Mouse (Mus musculus) left cerebral cortex, postnatal 14 days (tissue): ENCODE measurements at regions not wholly inside any gene's neighbourhood (a gene's known extent, or its start where the extent isn't known, plus 50 kb on each side); places are given as distances from the start of the nearest gene placed in this dataset.
A peak's percentile ranks its signal among the peaks of the same experiment; 100 is the strongest.

Source experiments
- DNase-seq, 2 experiments: peaks; one replicate each; pipeline ENCODE4 v3.0.0; 2021 to 2022; ENCODE audit warnings: low spot score in 2 of 2, mixed read lengths in 1 of 2
- intact Hi-C: fragments of 180-260 bp; cut with DNase I; formaldehyde crosslinking; loops from one replicate; pipeline ENCODE4 v1.15.1; 2025

DNA sequence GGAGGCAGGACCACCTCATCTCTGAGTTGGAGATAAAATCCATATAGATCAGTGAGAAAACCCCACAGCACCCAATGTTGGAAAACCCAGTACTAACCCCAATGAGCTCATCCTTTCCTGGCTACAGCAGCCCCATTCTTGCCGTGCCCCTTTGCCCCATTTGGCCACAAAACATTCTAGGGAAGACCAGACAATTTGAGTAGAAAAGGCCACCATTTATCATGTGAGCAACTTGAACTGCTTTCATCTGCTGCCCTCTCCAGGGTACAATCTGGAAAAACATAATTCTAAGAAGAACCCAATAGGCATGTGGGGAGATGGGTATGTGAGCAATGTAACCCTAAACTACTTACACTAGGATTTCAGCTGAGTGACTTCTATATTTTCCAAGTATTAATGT, 274.7 kb downstream of the Tex13c3 start:
- intact Hi-C loops: no loop called here

DNA sequence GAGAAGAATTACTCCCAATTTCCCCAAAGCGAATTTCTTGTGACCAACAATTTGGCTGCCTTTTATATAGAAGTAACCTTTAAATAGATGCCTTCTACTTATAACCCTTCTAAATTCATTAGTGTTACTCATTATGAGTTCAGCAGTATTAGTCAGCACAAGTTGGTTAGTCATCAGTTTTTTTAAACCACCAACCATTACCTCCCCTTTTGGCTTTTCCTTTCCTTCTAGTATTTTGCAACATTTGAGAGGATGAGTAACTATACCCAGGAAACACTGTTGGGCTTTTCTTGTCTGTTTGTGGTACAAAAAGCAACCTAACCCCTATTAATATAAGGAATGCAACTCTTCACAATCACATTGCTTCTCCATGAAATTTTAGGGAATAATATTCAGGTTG, 278.6 kb downstream of the Tex13c3 start:
- intact Hi-C loops: no loop called here
- no peak for DNase-seq

More for the DNA sequence above, 274.7 kb downstream of the Tex13c3 start:
- DNase-seq: no peak

DNA sequence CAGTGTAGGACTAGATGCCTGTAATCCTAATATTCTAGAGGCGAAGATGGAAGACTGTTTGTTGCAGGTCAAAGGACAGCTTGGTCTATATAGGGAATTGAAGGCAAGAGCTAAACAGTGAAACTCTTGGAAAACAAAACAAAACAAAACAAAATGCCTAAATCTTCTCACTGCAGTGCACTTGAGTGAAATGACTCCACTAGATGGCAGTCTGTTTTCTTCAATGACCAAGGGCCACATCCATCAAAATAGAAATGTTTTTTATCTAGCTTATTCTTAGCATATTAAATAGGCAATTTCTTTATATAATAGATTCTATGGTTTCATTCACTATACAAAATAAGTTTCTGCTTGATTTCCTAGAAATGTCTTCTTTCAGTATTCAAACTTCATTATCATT, 279.7 kb downstream of the Tex13c3 start:
- no peak for DNase-seq
- intact Hi-C loops: no loop called here

DNA sequence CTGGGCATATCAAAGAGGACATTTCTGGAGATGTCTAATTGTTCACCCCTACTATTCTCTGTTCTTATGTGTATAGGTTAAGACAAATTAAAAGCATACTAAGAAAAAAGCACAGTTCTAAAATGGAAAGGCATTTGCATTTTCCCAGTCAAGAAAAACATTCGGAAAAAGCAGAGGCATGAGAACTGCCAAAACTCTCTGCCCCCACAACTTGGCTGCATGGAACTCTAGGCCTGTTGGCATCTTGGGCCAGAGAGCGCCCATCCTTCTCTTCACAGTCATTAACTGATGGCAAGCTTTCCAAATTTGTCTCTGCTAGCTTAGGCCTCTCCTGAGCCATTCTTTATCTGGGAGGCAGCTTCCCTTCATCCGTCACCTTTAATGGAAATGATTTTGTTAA, 281.6 kb downstream of the Tex13c3 start:
- intact Hi-C loops: no loop called here
- no peak for DNase-seq

DNA sequence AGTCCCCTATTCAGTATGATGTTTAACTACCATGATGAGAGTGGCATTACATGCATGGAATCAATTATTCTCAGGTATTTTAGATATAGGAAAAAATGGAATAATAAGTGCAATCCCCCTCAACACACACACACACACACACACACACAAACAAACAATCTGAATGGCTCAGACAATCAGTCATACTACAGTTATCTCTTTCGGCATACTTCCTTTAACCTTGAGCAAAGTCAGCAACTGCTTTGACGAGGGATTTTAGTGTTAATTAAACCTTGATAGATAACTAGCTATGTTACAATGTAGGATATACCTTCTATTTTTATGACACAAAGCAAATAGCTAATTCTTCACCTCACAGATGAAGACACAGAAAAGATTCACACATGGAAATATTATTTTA, 312.1 kb downstream of the Tex13c3 start:
- no peak for DNase-seq
- intact Hi-C loops: no loop called here

DNA sequence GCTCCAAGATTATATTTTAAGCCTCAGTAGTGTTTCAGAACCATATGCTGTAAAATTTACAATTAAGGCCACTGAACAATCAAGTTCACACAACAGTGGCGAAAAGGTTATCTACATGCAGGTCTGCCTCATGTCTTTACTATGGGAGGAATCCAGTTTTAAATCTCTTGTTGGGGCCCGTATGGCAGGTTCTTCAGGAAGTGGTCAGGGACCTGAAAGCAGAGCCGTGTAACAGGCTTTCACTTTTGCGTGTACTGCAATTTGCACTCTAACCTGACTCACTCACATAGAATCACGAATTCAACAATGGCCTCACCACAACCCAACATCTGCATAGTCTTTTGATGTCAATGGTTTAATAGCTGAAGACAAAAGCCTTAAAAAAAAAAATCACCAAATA, 312.6 kb downstream of the Tex13c3 start:
- DNase-seq: no peak
- intact Hi-C loops: no loop called here

DNA sequence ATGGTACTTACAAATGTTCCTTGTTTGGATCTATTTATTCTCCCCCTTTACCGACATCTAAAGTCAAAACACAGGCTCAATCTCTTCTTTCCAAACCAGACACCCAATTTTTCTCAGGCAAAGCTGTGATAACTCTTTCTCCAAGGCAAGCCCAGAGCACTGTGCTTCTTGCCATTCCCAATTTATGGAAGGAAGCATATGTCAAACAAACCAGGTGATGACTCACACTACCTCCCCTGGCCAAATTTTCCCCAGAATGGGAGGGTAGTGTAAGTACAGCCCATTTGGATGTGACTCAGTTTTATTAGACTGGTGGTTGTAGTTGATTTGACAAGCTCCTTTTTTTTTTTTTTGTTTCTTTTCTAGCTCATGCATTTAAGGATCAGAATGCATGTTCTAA, 313.0 kb downstream of the Tex13c3 start:
- intact Hi-C loops: no loop called here
- DNase-seq: no peak

DNA sequence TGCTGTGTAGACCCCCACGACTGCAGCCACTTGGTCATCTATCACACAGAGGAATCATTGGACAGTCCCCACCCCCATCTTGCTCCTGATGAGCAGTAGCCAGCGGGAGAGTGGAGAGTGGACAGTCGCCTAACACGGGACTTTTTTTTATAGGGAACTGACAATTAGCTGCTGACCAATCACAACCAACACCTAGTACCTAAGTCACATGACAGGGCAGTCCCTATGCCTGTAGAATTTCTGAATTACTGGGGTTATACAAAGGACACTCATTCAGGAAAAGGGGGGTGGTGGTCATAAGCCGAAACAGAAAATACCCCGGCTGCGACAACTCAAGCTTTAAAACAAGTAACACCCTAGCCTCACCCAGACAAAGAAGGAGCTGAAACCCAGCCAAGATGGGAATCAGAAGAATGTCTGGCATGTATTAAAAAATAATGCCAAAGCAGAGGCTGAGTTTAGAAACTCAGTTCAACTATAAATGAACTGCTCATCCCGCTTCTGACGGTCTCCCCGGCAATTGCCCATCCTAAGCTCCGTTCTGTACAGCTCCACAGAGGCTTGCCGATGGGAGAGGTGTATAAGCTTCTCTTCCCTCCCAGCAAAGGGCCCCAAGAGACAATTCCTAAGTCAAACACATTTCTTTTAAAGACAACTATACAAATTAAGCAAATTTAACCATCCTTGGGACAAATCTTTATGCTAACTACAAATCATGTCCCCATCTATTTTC, 313.8 kb downstream of the Tex13c3 start:
- intact Hi-C loops: no loop called here
- peak in 1 of 2 experiments; percentile 3 for DNase-seq

DNA sequence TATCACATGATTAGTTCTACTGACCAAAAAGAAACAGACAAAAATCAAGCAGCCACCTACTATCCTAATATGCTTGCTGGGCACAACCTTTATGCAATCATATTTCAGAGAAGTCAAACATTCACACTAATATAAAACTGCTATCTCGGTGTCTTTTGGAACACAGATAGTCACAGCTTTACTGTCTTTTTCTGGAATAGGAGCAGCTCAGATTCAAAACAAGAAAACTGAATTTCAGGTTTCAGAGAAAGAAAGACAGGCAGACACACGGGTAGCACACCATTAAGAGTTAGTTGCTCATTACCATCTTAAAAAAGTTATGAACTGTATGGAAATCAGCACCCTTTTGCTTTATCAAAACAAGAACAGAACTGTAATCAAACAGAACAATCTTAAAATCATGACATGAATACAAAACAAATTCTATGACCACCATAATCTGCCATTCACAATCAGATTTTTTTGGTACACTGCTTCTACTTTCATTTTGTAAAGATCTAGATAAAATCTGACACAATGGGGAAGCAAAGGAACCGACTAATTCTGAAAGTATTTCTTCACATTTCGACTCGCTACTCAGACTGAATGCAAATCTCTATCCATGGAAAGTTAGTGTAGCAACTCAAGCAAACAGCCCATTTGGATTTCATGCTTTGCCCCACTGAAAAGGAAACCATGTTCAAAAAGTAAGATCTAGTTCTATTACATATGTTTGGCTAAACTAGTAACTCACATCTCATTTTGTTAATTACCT, 315.1 kb downstream of the Tex13c3 start:
- no peak for DNase-seq
- intact Hi-C loops: no loop called here

DNA sequence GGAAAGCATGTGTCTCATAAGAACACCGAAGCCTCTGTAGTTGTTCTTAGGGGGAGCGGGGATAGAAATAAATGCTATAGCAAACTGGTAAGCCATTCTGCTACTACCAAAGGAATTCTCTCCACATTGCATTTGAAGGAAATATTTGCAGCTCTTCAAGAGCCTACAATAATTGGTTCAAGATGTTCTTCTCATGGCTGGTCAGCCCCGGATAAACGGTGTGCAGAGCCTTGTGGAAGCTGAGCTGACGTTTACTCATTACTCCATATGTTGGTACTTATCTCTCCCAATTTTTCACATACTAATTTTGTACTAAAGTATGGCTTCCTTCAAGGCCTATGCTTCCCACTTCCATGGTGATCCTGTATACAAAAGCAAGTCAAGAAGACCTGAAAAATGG, 317.0 kb downstream of the Tex13c3 start:
- intact Hi-C loops: no loop called here
- no peak for DNase-seq

DNA sequence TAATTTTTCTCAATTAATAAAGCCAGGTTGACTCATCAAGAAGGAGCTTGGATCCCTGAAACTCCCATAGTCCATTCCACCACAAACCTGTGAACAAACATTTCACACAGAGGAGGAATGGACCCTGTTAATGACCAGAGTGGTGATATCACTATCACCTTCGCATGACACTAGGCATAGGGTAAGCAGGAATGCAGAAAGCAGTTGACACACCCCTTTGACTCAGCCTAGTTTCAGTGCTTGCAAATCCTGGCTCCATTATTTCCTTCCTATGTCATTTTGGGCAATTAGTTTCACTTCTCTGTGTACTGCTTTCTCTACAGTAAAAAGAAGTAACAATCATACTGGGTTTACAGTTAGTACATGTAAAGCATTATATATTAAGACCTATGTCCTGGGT, 318.2 kb downstream of the Tex13c3 start:
- DNase-seq: no peak
- intact Hi-C loops: no loop called here

DNA sequence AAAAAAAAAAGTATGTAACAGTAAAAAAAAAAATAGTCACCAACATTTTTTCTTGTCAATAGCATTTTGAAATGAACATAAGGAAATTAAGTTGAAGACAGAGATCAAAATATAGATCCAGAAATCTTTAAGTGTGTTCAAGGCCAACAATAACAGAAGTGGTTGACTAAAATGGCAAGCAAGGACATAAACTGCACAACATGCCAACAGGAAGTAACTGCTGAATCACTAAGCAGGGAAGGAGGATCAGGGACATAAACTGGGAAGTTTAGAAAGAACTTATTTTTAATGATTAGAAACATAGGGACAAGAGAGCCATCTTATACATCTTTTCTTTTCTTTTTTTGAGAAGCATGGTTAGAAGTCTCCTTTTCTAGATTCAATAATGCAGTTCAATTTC, 318.8 kb downstream of the Tex13c3 start:
- DNase-seq: no peak
- intact Hi-C loops: no loop called here

DNA sequence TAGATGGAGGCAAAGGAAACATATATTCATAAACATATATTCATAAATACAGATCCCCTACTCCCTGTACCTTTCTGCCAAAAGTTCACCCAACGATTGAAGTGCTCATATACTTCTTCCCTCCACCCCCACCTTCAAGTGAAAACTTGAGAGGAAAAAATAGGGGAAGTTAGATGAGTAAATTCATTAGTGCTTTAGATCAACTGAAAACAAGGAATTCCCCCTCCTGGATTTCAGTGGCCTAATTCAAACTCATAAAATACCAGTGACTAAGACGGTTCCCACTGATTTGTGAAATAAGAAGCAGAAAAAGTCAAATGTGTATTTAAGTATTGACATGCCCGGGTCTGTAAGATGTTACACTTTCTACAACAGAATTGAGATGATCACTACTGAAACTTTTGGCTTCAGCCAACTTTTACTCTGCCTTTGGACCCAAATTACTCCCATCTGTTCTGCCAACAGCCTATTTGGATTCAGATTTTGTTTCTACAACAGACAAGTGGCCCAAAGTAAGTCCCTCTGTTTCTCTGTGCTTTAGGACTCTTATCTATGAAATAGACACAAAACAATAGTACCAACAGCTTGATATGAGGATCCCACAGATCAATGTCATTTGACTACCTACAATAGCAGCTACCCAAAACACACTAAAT, 320.7 kb downstream of the Tex13c3 start:
- intact Hi-C loops: no loop called here
- no peak for DNase-seq

DNA sequence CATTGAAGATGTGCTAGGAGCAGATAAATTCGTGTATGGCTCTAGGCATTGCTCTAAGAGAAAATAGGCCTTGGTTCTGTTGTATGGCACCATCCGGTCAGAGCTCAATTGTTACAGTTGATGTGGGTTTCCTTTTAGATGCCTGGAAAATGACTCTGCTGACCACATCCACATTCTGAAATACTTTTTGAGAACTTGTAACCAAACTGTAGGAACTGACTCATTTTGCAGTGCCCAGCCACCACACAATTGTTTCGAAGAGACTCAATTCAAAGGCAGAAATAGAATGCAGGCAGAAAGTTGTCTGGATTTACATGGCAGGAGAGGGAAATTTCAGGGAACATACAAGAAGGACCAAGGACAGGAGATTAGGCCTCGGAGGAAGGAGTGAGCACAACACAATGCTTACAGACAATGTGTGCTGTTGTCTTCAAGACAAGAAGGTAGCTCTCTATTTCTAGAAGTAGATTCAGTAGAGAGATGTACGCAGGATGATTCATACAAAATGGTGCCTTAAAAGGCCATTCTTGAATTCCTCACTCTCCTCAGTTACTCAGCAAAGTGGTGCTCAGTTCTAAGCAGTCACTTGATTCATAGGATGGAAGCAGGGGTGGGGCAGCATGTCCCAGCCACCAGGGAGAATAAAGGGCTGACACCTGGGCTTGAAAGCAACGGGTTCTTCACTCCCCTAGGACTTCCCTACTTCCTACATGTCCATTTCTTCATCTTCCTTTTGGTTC, 323.5 kb downstream of the Tex13c3 start:
- no peak for DNase-seq
- intact Hi-C loops: no loop called here

DNA sequence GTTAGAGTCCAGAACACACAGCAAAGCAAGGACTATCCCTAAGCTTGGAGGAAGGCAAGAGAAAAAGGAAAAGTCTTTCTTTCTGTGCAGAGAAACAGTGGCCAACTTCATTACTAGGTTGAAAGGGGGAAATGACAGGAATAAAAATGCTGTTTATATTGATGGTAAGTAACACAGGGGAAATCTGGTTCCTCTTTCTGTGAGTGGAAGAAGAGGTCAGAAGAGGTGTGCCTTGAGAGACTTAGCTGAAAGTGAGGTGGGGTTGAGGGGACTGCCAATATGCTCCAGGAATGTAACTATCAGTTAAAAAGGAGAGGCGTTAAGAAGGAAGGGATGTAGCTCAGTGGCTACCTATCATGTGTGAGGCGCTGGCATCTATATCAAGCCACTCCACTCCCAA, 327.5 kb downstream of the Tex13c3 start:
- intact Hi-C loops: no loop called here
- DNase-seq: no peak

DNA sequence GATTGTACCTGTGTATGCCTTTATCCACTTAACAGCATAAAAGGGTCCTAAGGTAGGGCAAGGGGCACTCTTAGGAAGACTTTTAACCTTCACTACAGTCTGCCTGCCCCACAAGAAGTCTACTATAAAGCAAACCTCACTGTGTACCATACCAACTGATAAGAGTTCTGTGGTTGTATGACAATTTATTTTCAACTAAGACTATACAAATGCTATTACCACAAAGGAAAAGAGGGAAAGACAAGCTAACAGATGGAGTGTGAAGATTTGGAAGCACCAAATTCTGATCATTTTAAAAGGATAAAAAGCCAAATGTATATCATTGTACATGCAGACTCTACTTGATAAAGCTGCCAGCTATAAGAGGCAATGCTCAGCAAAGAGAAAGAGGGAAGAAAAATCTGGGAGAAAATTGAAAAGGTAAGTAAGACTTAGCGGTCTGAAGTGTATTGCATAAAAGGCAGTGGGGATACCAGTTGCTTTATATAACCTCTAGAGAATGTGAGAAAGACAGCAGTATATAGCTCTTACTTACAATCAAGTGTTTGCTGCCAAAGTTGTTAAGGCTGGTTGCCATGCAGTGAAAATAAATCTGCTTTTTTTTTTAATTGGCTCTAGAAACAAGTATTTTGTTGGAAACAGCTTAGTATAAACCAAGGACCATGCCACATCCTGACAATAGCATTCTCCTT, 328.8 kb downstream of the Tex13c3 start:
- no peak for DNase-seq
- intact Hi-C loops: no loop called here

DNA sequence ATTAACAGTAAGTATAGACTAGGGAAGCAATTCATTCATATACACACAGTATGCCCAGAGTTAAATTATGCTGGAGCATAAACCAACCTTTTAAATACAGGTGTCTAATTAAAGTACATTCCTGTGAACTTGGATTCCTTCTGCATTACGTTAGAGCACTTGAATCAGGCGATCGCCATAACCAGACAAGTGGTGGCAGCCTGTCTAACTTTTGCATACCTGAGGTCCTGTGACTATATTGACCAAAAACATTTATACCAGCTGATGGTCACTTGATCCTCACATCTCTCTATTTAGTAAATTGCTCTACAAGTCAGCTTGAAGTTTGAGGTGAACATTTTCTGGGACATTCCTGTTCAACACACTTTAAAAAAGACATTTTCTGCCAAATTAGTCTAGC, 330.5 kb downstream of the Tex13c3 start:
- intact Hi-C loops: no loop called here
- DNase-seq: no peak

DNA sequence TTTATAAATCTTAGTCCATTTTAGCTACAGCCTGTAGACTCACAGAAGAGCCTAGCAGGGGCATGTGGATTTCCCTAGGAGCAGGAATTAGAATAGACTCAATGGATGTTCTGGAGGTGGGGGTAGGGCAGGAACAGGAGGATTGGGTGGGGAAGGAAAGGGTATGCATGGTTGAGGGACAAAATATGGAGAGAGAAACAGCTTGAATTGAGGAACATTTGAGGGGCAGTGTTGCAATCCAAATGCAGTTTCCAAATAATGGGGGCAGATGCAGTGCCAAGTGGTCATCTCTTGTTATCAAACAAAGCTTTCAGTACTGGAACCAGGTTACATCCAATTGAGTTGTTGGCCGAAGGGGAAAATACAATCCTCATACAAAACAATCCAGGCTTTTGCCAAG, 332.4 kb downstream of the Tex13c3 start:
- DNase-seq: no peak
- intact Hi-C loops: no loop called here

DNA sequence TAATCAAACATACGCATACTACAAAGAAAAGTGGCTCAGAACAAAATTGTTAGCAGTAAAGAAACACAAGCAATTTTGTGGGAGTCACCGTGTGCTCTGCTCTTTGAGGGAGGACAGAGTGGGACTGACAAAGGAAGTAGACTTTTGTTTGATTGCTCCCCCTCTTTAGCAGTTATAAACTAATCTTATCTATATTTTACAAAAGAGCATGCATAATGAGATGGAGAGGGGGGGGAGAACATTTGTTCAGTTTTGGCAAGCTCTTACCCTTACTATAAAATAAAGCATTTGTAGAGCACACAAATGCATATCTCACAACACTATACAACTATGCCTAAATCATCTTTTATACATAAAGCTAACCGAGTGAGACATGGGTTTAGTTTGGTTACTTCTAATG, 332.9 kb downstream of the Tex13c3 start:
- no peak for DNase-seq
- intact Hi-C loops: no loop called here

DNA sequence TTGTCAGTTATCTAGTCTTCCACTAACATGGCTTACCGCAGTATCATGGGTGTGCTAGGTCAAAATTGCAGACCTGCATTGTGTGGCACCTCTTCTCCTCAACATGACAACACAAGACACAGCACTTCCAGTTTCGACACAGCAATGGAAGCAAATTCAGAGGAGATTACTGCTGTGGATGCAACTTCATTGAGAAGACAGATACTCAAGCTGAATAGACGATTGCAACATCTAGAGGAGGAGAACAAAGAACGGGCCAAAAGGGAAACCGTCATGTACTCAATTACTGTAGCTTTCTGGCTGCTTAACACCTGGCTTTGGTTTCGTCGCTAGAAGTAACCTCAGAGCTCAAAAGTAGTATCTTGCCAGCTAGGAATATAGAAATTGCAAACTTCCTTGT, 368.4 kb downstream of the Tex13c3 start:
- intact Hi-C loops: no loop called here
- no peak for DNase-seq
